In the genomic region with DNA sequence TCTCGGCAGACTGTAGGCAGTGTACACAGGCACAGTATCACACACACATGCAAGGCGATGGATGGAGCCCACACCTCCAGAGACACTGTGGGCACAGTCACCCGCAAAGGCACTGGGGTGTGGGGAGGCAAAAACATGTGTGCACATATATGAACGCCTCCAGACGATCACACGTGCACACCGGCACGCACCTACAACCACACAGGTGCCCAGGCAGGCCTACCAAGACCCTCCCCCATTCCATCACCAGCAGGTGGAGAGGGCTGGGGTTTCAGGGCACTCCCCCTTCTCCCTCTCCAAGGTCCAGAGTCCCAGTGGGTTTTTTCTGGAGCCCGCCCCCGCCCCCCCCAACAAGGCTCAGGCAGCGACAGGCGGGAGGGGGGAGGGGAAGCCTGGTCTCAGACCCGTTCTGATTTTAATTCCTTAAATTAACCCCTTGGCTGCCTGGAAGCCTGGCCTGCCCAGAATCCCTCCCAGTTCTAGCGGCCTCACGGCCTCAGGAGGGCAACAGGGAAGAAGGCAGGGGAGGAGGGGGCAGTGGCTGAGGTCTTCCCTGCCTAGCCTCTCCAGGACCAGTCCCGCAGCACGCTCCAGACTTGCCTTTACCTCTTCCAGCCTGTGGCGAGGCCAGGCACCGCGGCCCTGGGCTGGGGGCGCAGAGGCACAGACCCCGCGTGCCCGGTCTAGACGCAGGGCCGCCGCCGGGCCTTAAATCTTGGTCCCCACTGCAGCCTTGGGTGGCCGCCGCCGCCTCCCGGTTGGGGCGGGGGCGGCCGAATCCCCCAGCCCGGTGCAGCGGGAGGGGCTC, we compare ENCODE assay signal across 8 mouse cellular contexts. TPM values are rescaled to one million over a fixed set of nuclear protein-coding genes. Genes with fewer than 3 reads are reported as not detected.
DNase-seq lines count a peak whose midpoint lies in the region; ATAC-seq and TF ChIP-seq lines count a peak whose summit lies in the region.

No protein-coding gene starts in this region.

- WGBS in heart, embryonic 10.5 days, result 1% methylated on average over 35 of the region's 37 CpGs
- 2% methylated on average over 31 of the region's 37 CpGs for WGBS in embryonic facial prominence, embryonic 11.5 days
- 1% methylated on average over 35 of the region's 37 CpGs for WGBS in limb, embryonic 10.5 days
- 1% methylated on average over 36 of the region's 37 CpGs for WGBS in olfactory bulb, adult 2 months

- ATAC-seq in embryonic facial prominence, embryonic 11.5 days (replicated peaks; ENCODE audit: insufficient number of reproducible peaks, low FRiP score, low TSS enrichment, low read depth), result peak; percentile 87

- no peaks in the 10 kb centered on the region for H3K36me3 ChIP-seq in heart, embryonic 10.5 days
- H3K36me3 ChIP-seq in ES-Bruce4 (ENCODE audit: control insufficient read depth, insufficient read depth, low read length, poor library complexity, severe bottlenecking), result no peaks in the 10 kb centered on the region
- H3K36me3 ChIP-seq in embryonic facial prominence, embryonic 11.5 days (replicated peaks; ENCODE audit: control insufficient read depth, insufficient read depth, low read depth, low read length), result no peaks in the 10 kb centered on the region
- no peaks in the 10 kb centered on the region for H3K36me3 ChIP-seq in limb, embryonic 10.5 days

- H3K4me3 ChIP-seq in heart, embryonic 10.5 days, result peak overlapping the region; percentile 78
- peak overlapping the region; percentile 90 for H3K4me3 ChIP-seq in ES-Bruce4 (ENCODE audit: low read depth, low read length)
- H3K4me3 ChIP-seq in embryonic facial prominence, embryonic 11.5 days (ENCODE audit: low read depth, low read length), result peak overlapping the region; percentile 74
- H3K4me3 ChIP-seq in limb, embryonic 10.5 days, result peak overlapping the region; percentile 82
- H3K4me3 ChIP-seq in olfactory bulb, adult 2 months (ENCODE audit: insufficient read depth, low read depth, low read length), result peak overlapping the region; percentile 92

- intact Hi-C loops in heart, postnatal 10 days (cut with DNase I), result no loop called here

- DNase-seq in heart, embryonic 10.5 days (ENCODE audit: low spot score), result no peak
- no peak for DNase-seq in heart, postnatal 10 days
- peak; percentile 50 for DNase-seq in embryonic facial prominence, embryonic 11.5 days (ENCODE audit: low spot score)
- DNase-seq in limb, embryonic 10.5 days (ENCODE audit: low spot score), result peak; percentile 78
- DNase-seq in thymus, postnatal 14 days, result no peak
- no peak for DNase-seq in spleen, postnatal 36 days (ENCODE audit: low spot score in 2 of 2)

- no peak for TF ChIP-seq POLR2A in ES-Bruce4 (IDR thresholded peaks at IDR 0.05; ENCODE audit: insufficient read depth, low read length)
- no peak for TF ChIP-seq POLR2A in olfactory bulb, adult 2 months (IDR thresholded peaks at IDR 0.05; ENCODE audit: insufficient read depth, low read depth, low read length)

- peaks cover 14% of the 10 kb centered on the region for H3K4me1 ChIP-seq in heart, embryonic 10.5 days
- no peaks in the 10 kb centered on the region for H3K4me1 ChIP-seq in ES-Bruce4 (ENCODE audit: control insufficient read depth, insufficient read depth, low read length)
- H3K4me1 ChIP-seq in embryonic facial prominence, embryonic 11.5 days (ENCODE audit: control insufficient read depth, insufficient read depth, low read length), result no peaks in the 10 kb centered on the region; the same call in 1 of the 2 replicates
- H3K4me1 ChIP-seq in limb, embryonic 10.5 days, result peaks cover 26% of the 10 kb centered on the region
- peaks cover 15% of the 10 kb centered on the region for H3K4me1 ChIP-seq in olfactory bulb, adult 2 months (ENCODE audit: control insufficient read depth, insufficient read depth, low read length)

- no peak for TF ChIP-seq EP300 in ES-Bruce4 (IDR thresholded peaks at IDR 0.05; ENCODE audit: insufficient read depth, low read depth, low read length)

- H3K9me3 ChIP-seq in heart, embryonic 10.5 days, result no peaks in the 10 kb centered on the region
- no peaks in the 10 kb centered on the region for H3K9me3 ChIP-seq in ES-Bruce4 (replicated peaks; ENCODE audit: control insufficient read depth, insufficient read depth, low read length, poor library complexity, severe bottlenecking)
- H3K9me3 ChIP-seq in embryonic facial prominence, embryonic 11.5 days (replicated peaks; ENCODE audit: control insufficient read depth, low read length), result no peaks in the 10 kb centered on the region
- no peaks in the 10 kb centered on the region for H3K9me3 ChIP-seq in limb, embryonic 10.5 days (replicated peaks)

- H3K4me2 ChIP-seq in embryonic facial prominence, embryonic 11.5 days (ENCODE audit: low read depth, low read length), result peak overlapping the region; percentile 94

- H3K27me3 ChIP-seq in heart, embryonic 10.5 days (ENCODE audit: insufficient read depth, poor library complexity, severe bottlenecking), result peaks cover 63% of the 10 kb centered on the region
- no peaks in the 10 kb centered on the region for H3K27me3 ChIP-seq in ES-Bruce4 (ENCODE audit: control insufficient read depth, insufficient read depth, low read length, poor library complexity, severe bottlenecking)
- peaks cover 4% of the 10 kb centered on the region; the same call in 1 of the 2 replicates for H3K27me3 ChIP-seq in embryonic facial prominence, embryonic 11.5 days (ENCODE audit: control insufficient read depth, insufficient read depth, low read length)
- H3K27me3 ChIP-seq in limb, embryonic 10.5 days (ENCODE audit: low read depth, poor library complexity, severe bottlenecking), result peaks cover 75% of the 10 kb centered on the region

- TF ChIP-seq CTCF in ES-Bruce4 (IDR thresholded peaks at IDR 0.05; ENCODE audit: low read depth, low read length), result no peak
- TF ChIP-seq CTCF in olfactory bulb, adult 2 months (IDR thresholded peaks at IDR 0.05; ENCODE audit: insufficient read depth, low read depth, low read length), result no peak; the same call in 1 of the 2 replicates

- H3K27ac ChIP-seq in heart, embryonic 10.5 days, result peak overlapping the region; percentile 69
- no peak overlapping the region for H3K27ac ChIP-seq in ES-Bruce4 (ENCODE audit: insufficient read depth, low read length)
- no peak overlapping the region for H3K27ac ChIP-seq in embryonic facial prominence, embryonic 11.5 days (replicated peaks; ENCODE audit: low read depth, low read length)
- peak overlapping the region; percentile 89 for H3K27ac ChIP-seq in limb, embryonic 10.5 days
- peak overlapping the region; percentile 94 for H3K27ac ChIP-seq in olfactory bulb, adult 2 months (ENCODE audit: insufficient read depth, low read depth, low read length)

- H3K9ac ChIP-seq in ES-Bruce4 (ENCODE audit: low read depth, poor library complexity, severe bottlenecking), result peak overlapping the region; percentile 58
- H3K9ac ChIP-seq in embryonic facial prominence, embryonic 11.5 days (replicated peaks; ENCODE audit: low read length), result peak overlapping the region; percentile 71

RNA-seq across cellular contexts. Expression of gene Fbxo41, which starts 0.5 kb away (rescaled TPM):
- polyA plus RNA-seq in heart, embryonic 10.5 days (2016; fragmentation: Nextera tagmentation; extraction: Ambion mirVana), result 0.04 and 0.13 TPM in 2 replicates
- total RNA-seq in heart, postnatal 10 days (2021), result not detected
- polyA plus RNA-seq in ES-Bruce4 (2011; ENCODE audit: insufficient read depth, insufficient read length, low read depth, missing spikeins), result 0.24 and 0.43 TPM in 2 replicates
- 0.35 and 0.54 TPM in 2 replicates for polyA plus RNA-seq in embryonic facial prominence, embryonic 11.5 days (2014; fragmentation: Nextera tagmentation; extraction: Ambion mirVana)
- 0.87 and 2.0 TPM in 2 replicates for polyA plus RNA-seq in limb, embryonic 10.5 days (2016; fragmentation: Nextera tagmentation; extraction: Ambion mirVana)
- polyA plus RNA-seq in olfactory bulb, adult 2 months (2012; ENCODE audit: insufficient read depth, insufficient read length, low replicate concordance, missing spikeins), result not detected in 2 replicates

RNA-seq across cellular contexts. Expression of gene Egr4, which starts 11.1 kb away (rescaled TPM):
- polyA plus RNA-seq in heart, embryonic 10.5 days (2016; fragmentation: Nextera tagmentation; extraction: Ambion mirVana), result not detected in 2 replicates
- total RNA-seq in heart, postnatal 10 days (2021), result not detected
- polyA plus RNA-seq in ES-Bruce4 (2011; ENCODE audit: insufficient read depth, insufficient read length, low read depth, missing spikeins), result not detected in 2 replicates
- polyA plus RNA-seq in embryonic facial prominence, embryonic 11.5 days (2014; fragmentation: Nextera tagmentation; extraction: Ambion mirVana), result not detected in 2 replicates
- not detected in 2 replicates for polyA plus RNA-seq in limb, embryonic 10.5 days (2016; fragmentation: Nextera tagmentation; extraction: Ambion mirVana)
- not detected in 2 replicates for polyA plus RNA-seq in olfactory bulb, adult 2 months (2012; ENCODE audit: insufficient read depth, insufficient read length, low replicate concordance, missing spikeins)

RNA-seq across cellular contexts. Expression of gene Pradc1, which starts 50.5 kb away (rescaled TPM):
- polyA plus RNA-seq in heart, embryonic 10.5 days (2016; fragmentation: Nextera tagmentation; extraction: Ambion mirVana), result 38.9 and 48.2 TPM in 2 replicates
- total RNA-seq in heart, postnatal 10 days (2021), result 10 to 100 TPM; 17.9 to 19.4 TPM
- 4.7 and 9.6 TPM in 2 replicates for polyA plus RNA-seq in ES-Bruce4 (2011; ENCODE audit: insufficient read depth, insufficient read length, low read depth, missing spikeins)
- 23.5 and 23.7 TPM in 2 replicates for polyA plus RNA-seq in embryonic facial prominence, embryonic 11.5 days (2014; fragmentation: Nextera tagmentation; extraction: Ambion mirVana)
- polyA plus RNA-seq in limb, embryonic 10.5 days (2016; fragmentation: Nextera tagmentation; extraction: Ambion mirVana), result 23.3 and 29.0 TPM in 2 replicates
- polyA plus RNA-seq in olfactory bulb, adult 2 months (2012; ENCODE audit: insufficient read depth, insufficient read length, low replicate concordance, missing spikeins), result not detected in 2 replicates

RNA-seq across cellular contexts. Expression of gene Cct7, which starts 51.0 kb away (rescaled TPM):
- 563 and 665 TPM in 2 replicates for polyA plus RNA-seq in heart, embryonic 10.5 days (2016; fragmentation: Nextera tagmentation; extraction: Ambion mirVana)
- total RNA-seq in heart, postnatal 10 days (2021), result 100 to 1,000 TPM; 160 to 172 TPM
- 463 and 467 TPM in 2 replicates for polyA plus RNA-seq in ES-Bruce4 (2011; ENCODE audit: insufficient read depth, insufficient read length, low read depth, missing spikeins)
- polyA plus RNA-seq in embryonic facial prominence, embryonic 11.5 days (2014; fragmentation: Nextera tagmentation; extraction: Ambion mirVana), result 713 and 720 TPM in 2 replicates
- 778 and 852 TPM in 2 replicates for polyA plus RNA-seq in limb, embryonic 10.5 days (2016; fragmentation: Nextera tagmentation; extraction: Ambion mirVana)
- not detected in 2 replicates for polyA plus RNA-seq in olfactory bulb, adult 2 months (2012; ENCODE audit: insufficient read depth, insufficient read length, low replicate concordance, missing spikeins)

Comparison
In these comparisons a context has a peak if more than half of its experiments do, and no peak if none do; other contexts are left out.
1. DNase-seq: peak in embryonic facial prominence, embryonic 11.5 days (single experiment) and limb, embryonic 10.5 days (single experiment); none in heart, embryonic 10.5 days (single experiment), heart, postnatal 10 days (0 of 2), thymus, postnatal 14 days (single experiment) and spleen, postnatal 36 days (0 of 2).
2. H3K27ac ChIP-seq: peak in heart, embryonic 10.5 days (single experiment), limb, embryonic 10.5 days (single experiment) and olfactory bulb, adult 2 months (single experiment); none in ES-Bruce4 (single experiment) and embryonic facial prominence, embryonic 11.5 days (single experiment).
3. Peak in every context shown above with its lines, with median percentiles within 50 percentile points of each other: H3K4me3 ChIP-seq.